Mouse (Mus musculus): ENCODE results near the gene Fam189a1. TPM values are rescaled to one million over a fixed set of nuclear protein-coding genes. Genes with fewer than 3 reads are reported as not detected.

The Fam189a1 gene
- polyA plus RNA-seq, 1 experiment from 2014 or later = 0.49 TPM

- Histone ChIP-seq H3K27me3 (ENCODE audit: control insufficient read depth, insufficient read depth, low read length) (no peaks in the 10 kb centered on the region), H3K9me3 (replicated peaks; ENCODE audit: control insufficient read depth, low read length) (no peaks in the 10 kb centered on the region), H3K4me1 (ENCODE audit: control insufficient read depth, insufficient read depth, low read length) (no peaks in the 10 kb centered on the region), H3K4me3 (ENCODE audit: low read depth, low read length) (no peak overlapping the region), H3K4me2 (no peak overlapping the region), H3K9ac (ENCODE audit: low read depth, low read length) (no peak overlapping the region), H3K27ac (ENCODE audit: low read depth, low read length) (no peak overlapping the region), H3K36me3 (ENCODE audit: control insufficient read depth, insufficient read depth, low read length) (no peaks in the 10 kb centered on the region)
- 79% methylated on average over 13 of the region's 13 CpGs for WGBS (ENCODE audit: insufficient replicate concordance)
- no peak for ATAC-seq (replicated peaks; ENCODE audit: insufficient number of reproducible peaks, low FRiP score, low TSS enrichment)
These were observed 446.7 kb downstream of the Fam189a1 start for GRCm38 (mm10) chr7:64709520-64710262.

GRCm38 (mm10) chr7:64708176-64708575, 448.2 kb downstream of the Fam189a1 start:
- 76% methylated on average over 4 of the region's 4 CpGs for WGBS (ENCODE audit: insufficient replicate concordance)
- no peaks in the 10 kb centered on the region for H3K36me3 ChIP-seq (ENCODE audit: control insufficient read depth, insufficient read depth, low read length)
- H3K27ac ChIP-seq (ENCODE audit: low read depth, low read length) = no peak overlapping the region
- H3K4me3 ChIP-seq (ENCODE audit: low read depth, low read length) = no peak overlapping the region
- H3K27me3 ChIP-seq (ENCODE audit: control insufficient read depth, insufficient read depth, low read length) = no peaks in the 10 kb centered on the region
- ATAC-seq (replicated peaks; ENCODE audit: insufficient number of reproducible peaks, low FRiP score, low TSS enrichment) = no peak
- H3K9me3 ChIP-seq (replicated peaks; ENCODE audit: control insufficient read depth, low read length) = no peaks in the 10 kb centered on the region
- no peak overlapping the region for H3K4me2 ChIP-seq
- H3K9ac ChIP-seq (ENCODE audit: low read depth, low read length) = no peak overlapping the region
- no peaks in the 10 kb centered on the region for H3K4me1 ChIP-seq (ENCODE audit: control insufficient read depth, insufficient read depth, low read length)

Small RNA genes within 50 kb of the gene (microRNA-seq; reads per million reads assigned to microRNA genes)
- gene Gm25249 (ENCODE audit: borderline number of aligned reads) = not detected
